Mouse (Mus musculus) heart, adult 2 months (tissue): ENCODE measurements around the gene Parp2. TPM values are rescaled to one million over a fixed set of nuclear protein-coding genes. Genes with fewer than 3 reads are reported as not detected.

Experiments used
- DNase-seq, 2 experiments: peaks; one replicate each; pipeline ENCODE4 v3.0.0; 2021
- H3K27ac ChIP-seq: fragments of 200-600 bp; 2 replicates; pipeline ENCODE4 v1.8.1; 2022
- H3K27me3 ChIP-seq: fragments of 200-500 bp; 2 replicates; pipeline ENCODE4 v1.6.1; 2012; ENCODE audit warnings: mild to moderate bottlenecking, low read length, inconsistent platforms, mixed read lengths; ENCODE audit not compliant: control insufficient read depth, insufficient read depth
- H3K36me3 ChIP-seq: fragments of 200-500 bp; 2 replicates; pipeline ENCODE4 v1.6.1; 2012; ENCODE audit warnings: low read length, inconsistent platforms; ENCODE audit not compliant: control insufficient read depth, insufficient read depth
- H3K4me1 ChIP-seq: fragments of 200-500 bp; 2 replicates; pipeline ENCODE4 v1.6.1; 2011; ENCODE audit warnings: low read length; ENCODE audit not compliant: control insufficient read depth, insufficient read depth
- H3K4me3 ChIP-seq: fragments of 200-600 bp; 2 replicates; pipeline ENCODE4 v1.8.1; 2022
- H3K79me2 ChIP-seq: fragments of 200-500 bp; replicated peaks from 2 replicates; pipeline ENCODE4 v1.6.1; 2012; ENCODE audit warnings: mild to moderate bottlenecking, inconsistent platforms, low read length, moderate library complexity, mixed read lengths; ENCODE audit not compliant: control insufficient read depth, insufficient read depth
- H3K9ac ChIP-seq: fragments of 200-500 bp; 2 replicates; pipeline ENCODE4 v1.6.1; 2012; ENCODE audit warnings: low read depth, mild to moderate bottlenecking, control low read depth, inconsistent platforms, low read length, mixed read lengths
- CTCF ChIP-seq: fragments of 200-600 bp; IDR thresholded peaks from 2 replicates; pipeline ENCODE4 v1.8.1; 2022; ENCODE audit warnings: antibody characterized with exemption, mild to moderate bottlenecking, moderate library complexity
- EP300 ChIP-seq: fragments of 200-500 bp; IDR thresholded peaks from 2 replicates; pipeline ENCODE4 v1.6.1; 2011; ENCODE audit warnings: low read depth, low read length, control low read depth; ENCODE audit not compliant: insufficient read depth
- POLR2A ChIP-seq: fragments of 200-500 bp; IDR thresholded peaks from 2 replicates; pipeline ENCODE4 v1.6.1; 2011; ENCODE audit warnings: mild to moderate bottlenecking, low read depth, low read length, control low read depth; ENCODE audit not compliant: insufficient read depth
- WGBS: fragments of 180-500 bp; shearing (Covaris S2); methylation state at CpG from one replicate; pipeline ENCODE4 v1.1.7; 2018; 5-methylcytosine and 5-hydroxymethylcytosine counted together
- intact Hi-C: fragments of 180-260 bp; cut with DNase I; formaldehyde crosslinking; loops from one replicate; pipeline ENCODE4 v1.15.1; 2025
- polyA plus RNA-seq: library from polyadenylated mRNA; depleted of rRNA; stranded (reverse); fragments of >200 nt; gene quantifications from 2 replicates; pipeline ENCODE4 v1.2.3, GENCODE M21; 2012; rRNA removed
- total RNA-seq, 2 experiments: library from RNA; stranded (reverse); gene quantifications; 2 replicates each; pipeline ENCODE4 v1.2.3; 2021

Gene Parp2
- total and polyA plus RNA-seq, 3 experiments = 12.5 to 15.6 (median 14.7) TPM

GRCm38 (mm10) chr14:50868656-50869055 lies 61.0 kb downstream of the Parp2 start:
- H3K79me2 ChIP-seq = no peaks in the 10 kb centered on the region
- peaks cover 2% of the 10 kb centered on the region for H3K4me1 ChIP-seq
- H3K36me3 ChIP-seq = no peaks in the 10 kb centered on the region; the same call in 1 of the 2 replicates
- intact Hi-C loops = loop anchor here (5.0 kb wide), 1 partner anchor 61 kb away; the partner anchor contains the start of genes Ccnb1ip1 and Parp2
- H3K9ac ChIP-seq = no peak overlapping the region
- 91% methylated on average over 4 of the region's 5 CpGs for WGBS
- DNase-seq = no peak
- no peak overlapping the region for H3K27ac ChIP-seq
- no peak overlapping the region for H3K4me3 ChIP-seq
- TF ChIP-seq EP300 (no peak), POLR2A (no peak), CTCF (no peak)
- no peaks in the 10 kb centered on the region for H3K27me3 ChIP-seq

- Histone ChIP-seq H3K27ac (peak within 1 kb of the TSS; percentile 80), H3K79me2 (no peaks in the 10 kb centered on the region), H3K4me1 (peaks cover 2% of the 10 kb centered on the region), H3K36me3 (no peaks in the 10 kb centered on the region; the same call in 1 of the 2 replicates), H3K4me3 (peak within 1 kb of the TSS; percentile 66), H3K9ac (peak within 1 kb of the TSS; percentile 82), H3K27me3 (no peaks in the 10 kb centered on the region)
- DNase-seq = peak; percentile 85 to 86
- 0 out of 2 replicates have a peak, but pooled peaks have one; percentile 12 for TF ChIP-seq EP300
- no peak for TF ChIP-seq CTCF
- peak; percentile 80 for TF ChIP-seq POLR2A
- intact Hi-C loops = loop anchor here (5.0 kb wide), 1 partner anchor 63 kb away; the partner anchor contains the start of genes Ccnb1ip1 and Parp2
- WGBS = 7% methylated on average over 32 of the region's 32 CpGs
These were observed 62.5 kb downstream of the Parp2 start, which contains the start of gene Tep1 for GRCm38 (mm10) chr14:50869889-50870804. Gene Tep1, minus strand, starts transcription at chr14:50870560.

GRCm38 (mm10) chr14:50870805-50871143 lies 63.1 kb downstream of the Parp2 start:
- peak in 1 of 2 experiments; percentile 39 for DNase-seq
- intact Hi-C loops = loop anchor here (1.0 kb wide), 1 partner anchor 213 kb away; no protein-coding TSS in a partner anchor
- H3K27me3 ChIP-seq = no peaks in the 10 kb centered on the region
- WGBS = 32% methylated on average over 5 of the region's 5 CpGs
- peaks cover 2% of the 10 kb centered on the region for H3K4me1 ChIP-seq
- no peaks in the 10 kb centered on the region; the same call in 1 of the 2 replicates for H3K36me3 ChIP-seq
- no peaks in the 10 kb centered on the region for H3K79me2 ChIP-seq
- peak overlapping the region; percentile 80 for H3K27ac ChIP-seq
- no peak for TF ChIP-seq EP300
- TF ChIP-seq CTCF = no peak
- no peak for TF ChIP-seq POLR2A
- peak overlapping the region; percentile 66 for H3K4me3 ChIP-seq
- peak overlapping the region; percentile 82 for H3K9ac ChIP-seq

Other genes starting within 250 kb of the Parp2 start
- not detected for gene Olfr744, start 193.0 kb upstream of the Parp2 start, total RNA-seq
- gene Olfr744, start 193.0 kb upstream of the Parp2 start, polyA plus RNA-seq = not detected in 2 replicates
- gene Olfr745, start 168.5 kb upstream of the Parp2 start, total RNA-seq = not detected
- gene Olfr745, start 168.5 kb upstream of the Parp2 start, polyA plus RNA-seq = not detected in 2 replicates
- not detected for gene Olfr746, start 160.8 kb upstream of the Parp2 start, total RNA-seq
- not detected in 2 replicates for gene Olfr746, start 160.8 kb upstream of the Parp2 start, polyA plus RNA-seq
- not detected for gene Olfr747, start 114.6 kb upstream of the Parp2 start, total RNA-seq
- gene Olfr747, start 114.6 kb upstream of the Parp2 start, polyA plus RNA-seq = not detected in 2 replicates
- gene Olfr748, start 100.5 kb upstream of the Parp2 start, total RNA-seq = not detected
- not detected in 2 replicates for gene Olfr748, start 100.5 kb upstream of the Parp2 start, polyA plus RNA-seq
- gene Olfr749, start 62.7 kb upstream of the Parp2 start, total RNA-seq = not detected
- gene Olfr749, start 62.7 kb upstream of the Parp2 start, polyA plus RNA-seq = not detected in 2 replicates
- 10 to 100 TPM; 13.2 to 13.9 TPM for gene Ttc5, start 22.3 kb upstream of the Parp2 start, total RNA-seq
- gene Ttc5, start 22.3 kb upstream of the Parp2 start, polyA plus RNA-seq = 13.3 and 18.4 TPM in 2 replicates
- gene Ccnb1ip1, start 109 bp upstream of the Parp2 start, total RNA-seq = not detected
- gene Ccnb1ip1, start 109 bp upstream of the Parp2 start, polyA plus RNA-seq = not detected in 2 replicates
- 10 to 100 TPM; 10.1 to 12.2 TPM for gene Tep1, start 62.7 kb downstream of the Parp2 start, total RNA-seq
- gene Tep1, start 62.7 kb downstream of the Parp2 start, polyA plus RNA-seq = 11.9 and 14.7 TPM in 2 replicates
- 10 to 100 TPM; 22.3 to 25.8 TPM for gene Klhl33, start 89.7 kb downstream of the Parp2 start, total RNA-seq
- gene Klhl33, start 89.7 kb downstream of the Parp2 start, polyA plus RNA-seq = 14.4 and 26.7 TPM in 2 replicates
- 10 to 100 TPM; 67.8 to 70.5 TPM for gene Osgep, start 117.1 kb downstream of the Parp2 start, total RNA-seq
- 84.2 and 89.0 TPM in 2 replicates for gene Osgep, start 117.1 kb downstream of the Parp2 start, polyA plus RNA-seq
- gene Apex1, start 117.1 kb downstream of the Parp2 start, total RNA-seq = 10 to 100 TPM; 23.2 to 27.4 TPM
- gene Apex1, start 117.1 kb downstream of the Parp2 start, polyA plus RNA-seq = 18.8 and 31.6 TPM in 2 replicates
- 10 to 100 TPM; 18.6 to 27.8 TPM for gene Pip4p1, start 123.0 kb downstream of the Parp2 start, total RNA-seq
- gene Pip4p1, start 123.0 kb downstream of the Parp2 start, polyA plus RNA-seq = 30.5 and 54.4 TPM in 2 replicates
- 10 to 100 TPM; 14.4 to 18.1 TPM for gene Pnp, start 123.2 kb downstream of the Parp2 start, total RNA-seq
- 17.2 and 25.4 TPM in 2 replicates for gene Pnp, start 123.2 kb downstream of the Parp2 start, polyA plus RNA-seq
- 10 to 100 TPM; 11.3 to 12.1 TPM for gene Gm49342, start 136.7 kb downstream of the Parp2 start, total RNA-seq
- 13.4 and 23.4 TPM in 2 replicates for gene Gm49342, start 136.7 kb downstream of the Parp2 start, polyA plus RNA-seq
- gene Pnp2, start 148.2 kb downstream of the Parp2 start, total RNA-seq = under 1 TPM; 0.52 to 0.75 TPM
- gene Pnp2, start 148.2 kb downstream of the Parp2 start, polyA plus RNA-seq = 0.53 and 1.1 TPM in 2 replicates
- gene Rnase10, start 199.9 kb downstream of the Parp2 start, total RNA-seq = under 1 TPM in 1 of 2 experiments, not detected in 1; 0.61 TPM
- gene Rnase10, start 199.9 kb downstream of the Parp2 start, polyA plus RNA-seq = 0.21 and 0.38 TPM in 2 replicates
- not detected for gene Rnase9, start 234.0 kb downstream of the Parp2 start, total RNA-seq
- not detected in 2 replicates for gene Rnase9, start 234.0 kb downstream of the Parp2 start, polyA plus RNA-seq
- not detected for gene Rnase11, start 242.3 kb downstream of the Parp2 start, total RNA-seq
- not detected in 2 replicates for gene Rnase11, start 242.3 kb downstream of the Parp2 start, polyA plus RNA-seq
- not detected for gene Rnase12, start 249.8 kb downstream of the Parp2 start, total RNA-seq
- gene Rnase12, start 249.8 kb downstream of the Parp2 start, polyA plus RNA-seq = not detected in 2 replicates